Mouse (Mus musculus) MEL (cell line): Measurements from ENCODE around the gene Gstm7. TPM values are rescaled to one million over a fixed set of nuclear protein-coding genes. Genes with fewer than 3 reads are reported as not detected.

Source experiments
- DNase-seq: peaks from one replicate; pipeline ENCODE4 v3.0.0; 2011; ENCODE audit warnings: low read depth, low spot score
- H3K27ac ChIP-seq: 2 replicates; pipeline ENCODE4 v1.5.1; 2012; ENCODE audit warnings: low read depth, mild to moderate bottlenecking, control low read depth, low read length, moderate library complexity; ENCODE audit not compliant: control insufficient read depth
- H3K27me3 ChIP-seq, 2 experiments: fragments of 150-350 bp in 1 of 2; sonication (generic) in 1 of 2; 2 replicates each; pipeline ENCODE4 v1.6.1; 2012; ENCODE audit warnings: low read length in 2 of 2, mild to moderate bottlenecking in 2 of 2, improper control_type of control experiment in 1 of 2, moderate library complexity in 1 of 2; ENCODE audit not compliant: insufficient read depth in 2 of 2, control insufficient read depth in 1 of 2
- H3K36me3 ChIP-seq, 2 experiments: 2 replicates each; pipeline ENCODE4 v1.6.1; 2012 to 2014; ENCODE audit warnings: low read length in 2 of 2, improper control_type of control experiment in 1 of 2, inconsistent platforms in 1 of 2, mild to moderate bottlenecking in 1 of 2; ENCODE audit not compliant: insufficient read depth in 2 of 2, control insufficient read depth in 1 of 2
- H3K4me1 ChIP-seq, 2 experiments: fragments of 150-350 bp in 1 of 2; sonication (generic) in 1 of 2; 2 replicates each; pipeline ENCODE4 v1.6.1; 2012; ENCODE audit warnings: low read length in 2 of 2, improper control_type of control experiment in 1 of 2, mild to moderate bottlenecking in 1 of 2; ENCODE audit not compliant: insufficient read depth in 2 of 2, control insufficient read depth in 1 of 2
- H3K4me3 ChIP-seq, 2 experiments: fragments of 150-350 bp in 1 of 2; sonication (generic) in 1 of 2; 2 replicates each; pipeline ENCODE4 v1.5.1; 2012; ENCODE audit warnings: low read depth in 2 of 2, low read length in 2 of 2, mild to moderate bottlenecking in 2 of 2, moderate library complexity in 2 of 2, control low read depth in 1 of 2, improper control_type of control experiment in 1 of 2; ENCODE audit not compliant: control insufficient read depth in 1 of 2, insufficient read depth in 1 of 2
- H3K79me2 ChIP-seq: 2 replicates; pipeline ENCODE4 v1.6.1; 2012; ENCODE audit warnings: mild to moderate bottlenecking, low read length, moderate library complexity; ENCODE audit not compliant: control insufficient read depth, poor library complexity, insufficient read depth
- H3K9ac ChIP-seq: 2 replicates; pipeline ENCODE4 v1.6.1; 2012; ENCODE audit warnings: low read depth, mild to moderate bottlenecking, control low read depth, low read length, moderate library complexity; ENCODE audit not compliant: control insufficient read depth, poor library complexity, severe bottlenecking
- H3K9me3 ChIP-seq: fragments of 150-350 bp; sonication (generic); replicated peaks from 2 replicates; pipeline ENCODE4 v1.6.1; 2012; ENCODE audit warnings: mild to moderate bottlenecking, low read length, improper control_type of control experiment, moderate library complexity; ENCODE audit not compliant: insufficient read depth
- CHD2 ChIP-seq: IDR thresholded peaks from 2 replicates; pipeline ENCODE4 v1.6.1; 2011; ENCODE audit warnings: low read length, improper control_type of control experiment
- CTCF ChIP-seq, 3 experiments: IDR thresholded peaks in 2 of 3; conservative IDR thresholded peaks in 1 of 3; 2 replicates each; pipeline ENCODE4 v1.5.1; 2011 to 2012; ENCODE audit warnings: low read length in 3 of 3, low read depth in 2 of 3, mild to moderate bottlenecking in 2 of 3, improper control_type of control experiment in 1 of 3, inconsistent platforms in 1 of 3, mixed read lengths in 1 of 3, moderate library complexity in 1 of 3; ENCODE audit not compliant: control insufficient read depth in 1 of 3, insufficient read depth in 1 of 3, poor library complexity in 1 of 3, severe bottlenecking in 1 of 3
- E2F4 ChIP-seq: IDR thresholded peaks from 2 replicates; pipeline ENCODE4 v1.6.1; 2011; ENCODE audit warnings: low read depth, low read length, improper control_type of control experiment, borderline replicate concordance
- ELF1 ChIP-seq: IDR thresholded peaks from 2 replicates; pipeline ENCODE4 v1.6.1; 2014; ENCODE audit warnings: low read depth, mild to moderate bottlenecking, inconsistent platforms, low read length, improper control_type of control experiment, moderate library complexity
- EP300 ChIP-seq, 2 experiments: IDR thresholded peaks; 2 replicates each; pipeline ENCODE4 v1.6.1; 2011; ENCODE audit warnings: improper control_type of control experiment in 2 of 2, low read length in 2 of 2, low read depth in 1 of 2, mild to moderate bottlenecking in 1 of 2
- ETS1 ChIP-seq: IDR thresholded peaks from 2 replicates; pipeline ENCODE4 v1.6.1; 2012; ENCODE audit warnings: low read depth, mild to moderate bottlenecking, inconsistent platforms, low read length, improper control_type of control experiment, moderate library complexity
- GABPA ChIP-seq: IDR thresholded peaks from 2 replicates; pipeline ENCODE4 v1.6.1; 2012; ENCODE audit warnings: low read depth, mild to moderate bottlenecking, inconsistent platforms, low read length, improper control_type of control experiment, moderate library complexity
- GATA1 ChIP-seq: IDR thresholded peaks from 2 replicates; pipeline ENCODE4 v1.6.1; 2011; ENCODE audit warnings: low read depth, low read length, improper control_type of control experiment
- MAFK ChIP-seq: IDR thresholded peaks from 2 replicates; pipeline ENCODE4 v1.6.1; 2011; ENCODE audit warnings: low read depth, mild to moderate bottlenecking, low read length, improper control_type of control experiment, borderline replicate concordance
- MEF2A ChIP-seq: IDR thresholded peaks from 2 replicates; pipeline ENCODE4 v1.6.1; 2014; ENCODE audit warnings: low read depth, mild to moderate bottlenecking, inconsistent platforms, low read length, improper control_type of control experiment; ENCODE audit not compliant: poor library complexity, insufficient replicate concordance, severe bottlenecking; ENCODE audit errors: extremely low read depth
- MXI1 ChIP-seq: IDR thresholded peaks from 2 replicates; pipeline ENCODE4 v1.6.1; 2011; ENCODE audit warnings: mild to moderate bottlenecking, low read depth, low read length, improper control_type of control experiment
- MYB ChIP-seq: IDR thresholded peaks from 2 replicates; pipeline ENCODE4 v1.6.1; 2011; ENCODE audit warnings: mild to moderate bottlenecking, low read depth, low read length, improper control_type of control experiment
- NRF1 ChIP-seq: IDR thresholded peaks from 2 replicates; pipeline ENCODE4 v1.6.1; 2014; ENCODE audit warnings: low read depth, mild to moderate bottlenecking, inconsistent platforms, low read length, improper control_type of control experiment, moderate library complexity; ENCODE audit not compliant: poor library complexity, insufficient read depth, severe bottlenecking
- POLR2A ChIP-seq, 2 experiments: IDR thresholded peaks; 2 replicates each; pipeline ENCODE4 v1.6.1; 2011 to 2012; ENCODE audit warnings: low read length in 2 of 2, mild to moderate bottlenecking in 2 of 2, control low read depth in 1 of 2, improper control_type of control experiment in 1 of 2, low read depth in 1 of 2, moderate library complexity in 1 of 2; ENCODE audit not compliant: control insufficient read depth in 1 of 2, insufficient read depth in 1 of 2, poor library complexity in 1 of 2
- RCOR1 ChIP-seq: IDR thresholded peaks from 2 replicates; pipeline ENCODE4 v1.6.1; 2012; ENCODE audit warnings: low read depth, mild to moderate bottlenecking, inconsistent platforms, low read length, improper control_type of control experiment
- SIN3A ChIP-seq: IDR thresholded peaks from 2 replicates; pipeline ENCODE4 v1.6.1; 2012; ENCODE audit warnings: low read length, improper control_type of control experiment, inconsistent platforms
- SMC3 ChIP-seq: IDR thresholded peaks from 2 replicates; pipeline ENCODE4 v1.6.1; 2011; ENCODE audit warnings: low read depth, low read length, improper control_type of control experiment
- TBP ChIP-seq: IDR thresholded peaks from 2 replicates; pipeline ENCODE4 v1.8.0; 2011; ENCODE audit warnings: low read depth, low read length, improper control_type of control experiment
- TCF12 ChIP-seq: IDR thresholded peaks from 2 replicates; pipeline ENCODE4 v1.6.1; 2014; ENCODE audit warnings: low read depth, mild to moderate bottlenecking, inconsistent platforms, low read length, improper control_type of control experiment, moderate library complexity
- USF1 ChIP-seq: IDR thresholded peaks from 2 replicates; pipeline ENCODE4 v1.6.1; 2014; ENCODE audit warnings: low read depth, mild to moderate bottlenecking, inconsistent platforms, low read length, improper control_type of control experiment, moderate library complexity
- ZC3H11A ChIP-seq: IDR thresholded peaks from 2 replicates; pipeline ENCODE4 v1.6.1; 2012; ENCODE audit warnings: low read depth, mild to moderate bottlenecking, inconsistent platforms, low read length, improper control_type of control experiment
- ZKSCAN1 ChIP-seq: IDR thresholded peaks from 2 replicates; pipeline ENCODE4 v1.6.1; 2012; ENCODE audit warnings: low read depth, mild to moderate bottlenecking, inconsistent platforms, low read length, improper control_type of control experiment, moderate library complexity
- ZNF384 ChIP-seq: IDR thresholded peaks from 2 replicates; pipeline ENCODE4 v1.6.1; 2012; ENCODE audit warnings: low read depth, mild to moderate bottlenecking, inconsistent platforms, low read length, improper control_type of control experiment
- polyA plus RNA-seq, 2 experiments: library from polyadenylated mRNA; stranded (reverse) in 1 of 2; unstranded in 1 of 2; fragments of >175 nt in 1 of 2; fragments of >200 nt in 1 of 2; gene quantifications; 2 replicates each; pipeline versions ENCODE4 v1.2.1 to v1.2.4; 2012; ENCODE audit warnings: low replicate concordance in 2 of 2, low read depth in 1 of 2; ENCODE audit not compliant: insufficient read length in 2 of 2, insufficient read depth in 1 of 2, missing spikeins in 1 of 2
- total RNA-seq: library from RNA; depleted of rRNA; stranded (reverse); fragments of 300-350 nt; gene quantifications from 2 replicates; pipeline ENCODE4 v1.2.3, GENCODE M21; 2012

The Gstm7 gene
- total and polyA plus RNA-seq, 3 experiments, result 0.24 TPM; not detected in 2

- TF ChIP-seq GABPA (no peak), ELF1 (no peak), ZC3H11A (peak; percentile 79), CHD2 (no peak), TCF12 (no peak), E2F4 (no peak), MYB (no peak), TBP (no peak), SIN3A (peak; percentile 25; the same call in 1 of the 2 replicates), MEF2A (no peak)
Measured at GRCm38 (mm10) chr3:107917783-107918408, 13.7 kb downstream of the Gstm7 start (continued).

GRCm38 (mm10) chr3:107917097-107917496, 14.5 kb downstream of the Gstm7 start:
- peak; percentile 55 for TF ChIP-seq SMC3
- peak; percentile 46 to 61 (median 48) for TF ChIP-seq CTCF (IDR thresholded peaks at IDR 0.05 in 2 of 3, conservative IDR thresholded peaks at IDR 0.05 in 1 of 3; ENCODE audit: control insufficient read depth in 1 of 3, insufficient read depth in 1 of 3, low read depth in 2 of 3, low read length in 3 of 3, poor library complexity in 1 of 3, severe bottlenecking in 1 of 3)
- TF ChIP-seq GATA1, result no peak
- Histone ChIP-seq H3K27me3 (peaks cover 0 to 2% of the 10 kb centered on the region in 2 experiments; a peak in 3 of 4 replicates), H3K36me3 (no peaks in the 10 kb centered on the region), H3K9me3 (no peaks in the 10 kb centered on the region), H3K27ac (no peak overlapping the region), H3K4me1 (no peaks in the 10 kb centered on the region), H3K79me2 (no peaks in the 10 kb centered on the region), H3K9ac (no peak overlapping the region), H3K4me3 (no peak overlapping the region)
- peak; percentile 44 for DNase-seq

- Histone ChIP-seq H3K9me3 (no peaks in the 10 kb centered on the region), H3K79me2 (no peaks in the 10 kb centered on the region), H3K36me3 (no peaks in the 10 kb centered on the region), H3K27ac (no peak overlapping the region), H3K9ac (no peak overlapping the region), H3K4me3 (no peak overlapping the region), H3K27me3 (peaks cover 0 to 2% of the 10 kb centered on the region in 2 experiments; a peak in 3 of 4 replicates), H3K4me1 (no peaks in the 10 kb centered on the region)
- no peak for DNase-seq
- TF ChIP-seq GATA1 (no peak), MXI1 (no peak), EP300 (IDR thresholded peaks at IDR 0.05; ENCODE audit: low read depth in 1 of 2, low read length in 2 of 2) (no peak), ETS1 (no peak), ZKSCAN1 (no peak), RCOR1 (no peak), ZNF384 (no peak), MAFK (no peak), NRF1 (no peak), SIN3A (no peak), ZC3H11A (no peak), USF1 (no peak), MEF2A (no peak), POLR2A (IDR thresholded peaks at IDR 0.05; ENCODE audit: control insufficient read depth in 1 of 2, insufficient read depth in 1 of 2, low read depth in 1 of 2, low read length in 2 of 2, poor library complexity in 1 of 2) (no peak)
Measured at GRCm38 (mm10) chr3:107916674-107917073, 14.9 kb downstream of the Gstm7 start.
